Mouse (Mus musculus) hindbrain, embryonic 13.5 days (tissue): ENCODE results near the gene Rph3al. TPM values are rescaled to one million over a fixed set of nuclear protein-coding genes. Genes with fewer than 3 reads are reported as not detected.

Experiments
- ATAC-seq: fragments of 200-750 bp; cut with Nextera tagmentation; 2 replicates; pipeline ENCODE4 v1.8.0; 2017; ENCODE audit warnings: moderate TSS enrichment; ENCODE audit not compliant: low FRiP score
- H3K27ac ChIP-seq: fragments of 300-500 bp; sonication (generic); 2 replicates; pipeline ENCODE4 v1.5.1; 2015; ENCODE audit warnings: inconsistent platforms, mild to moderate bottlenecking, moderate library complexity
- H3K27me3 ChIP-seq: fragments of 300-500 bp; sonication (generic); 2 replicates; pipeline ENCODE4 v1.6.1; 2015; ENCODE audit warnings: mild to moderate bottlenecking, inconsistent platforms
- H3K36me3 ChIP-seq: fragments of 300-500 bp; sonication (generic); 2 replicates; pipeline ENCODE4 v1.6.1; 2015; ENCODE audit warnings: mild to moderate bottlenecking, inconsistent platforms
- H3K4me1 ChIP-seq: fragments of 300-500 bp; sonication (generic); replicated peaks from 2 replicates; pipeline ENCODE4 v1.6.1; 2015; ENCODE audit warnings: inconsistent platforms
- H3K4me2 ChIP-seq: fragments of 300-500 bp; sonication (generic); 2 replicates; pipeline ENCODE4 v1.6.1; 2015; ENCODE audit warnings: inconsistent platforms, mild to moderate bottlenecking, moderate library complexity
- H3K4me3 ChIP-seq: fragments of 300-500 bp; sonication (generic); 2 replicates; pipeline ENCODE4 v1.5.1; 2015; ENCODE audit warnings: mild to moderate bottlenecking, inconsistent platforms
- H3K9ac ChIP-seq: fragments of 300-500 bp; sonication (generic); 2 replicates; pipeline ENCODE4 v1.6.1; 2015; ENCODE audit warnings: mild to moderate bottlenecking, inconsistent platforms
- H3K9me3 ChIP-seq: fragments of 300-500 bp; sonication (generic); 2 replicates; pipeline ENCODE4 v1.6.1; 2016; ENCODE audit warnings: inconsistent platforms
- WGBS: fragments of 180-500 bp; shearing (Covaris S2); methylation state at CpG from one replicate; pipeline ENCODE4 v1.1.7; 2015; 5-methylcytosine and 5-hydroxymethylcytosine counted together
- polyA plus RNA-seq: library from polyadenylated mRNA; unstranded; fragments of >200 nt; fragmentation: Nextera tagmentation; extraction: Ambion mirVana; gene quantifications from 2 replicates; pipeline ENCODE4 v1.2.1, GENCODE M21; 2015

Gene Rph3al
- polyA plus RNA-seq, 1 experiment from 2014 or later: 2.5 TPM

GRCm38 (mm10) chr11:75966401-75967372 lies 28.5 kb upstream of the Rph3al start:
- Histone ChIP-seq H3K9me3 (no peaks in the 10 kb centered on the region), H3K9ac (peak overlapping the region; percentile 72), H3K4me3 (peak overlapping the region; percentile 59), H3K27ac (no peak overlapping the region), H3K4me1 (peaks cover 51% of the 10 kb centered on the region), H3K36me3 (no peaks in the 10 kb centered on the region), H3K27me3 (peaks cover 41% of the 10 kb centered on the region), H3K4me2 (peak overlapping the region; percentile 98)
- ATAC-seq: peak; percentile 55
- under 1% methylated on average over 89 of the region's 90 CpGs for WGBS

GRCm38 (mm10) chr11:75965674-75966400 lies 27.6 kb upstream of the Rph3al start:
- Histone ChIP-seq H3K27me3 (peaks cover 41% of the 10 kb centered on the region), H3K9me3 (no peaks in the 10 kb centered on the region), H3K4me2 (peak overlapping the region; percentile 98), H3K4me3 (peak overlapping the region; percentile 59), H3K27ac (no peak overlapping the region), H3K9ac (peak overlapping the region; percentile 72), H3K36me3 (no peaks in the 10 kb centered on the region), H3K4me1 (peaks cover 52% of the 10 kb centered on the region)
- 3% methylated on average over 28 of the region's 28 CpGs for WGBS
- no peak for ATAC-seq

- Histone ChIP-seq H3K9ac (peak overlapping the region; percentile 13; the same call in 1 of the 2 replicates), H3K9me3 (no peaks in the 10 kb centered on the region), H3K4me2 (0 out of 2 replicates have a peak overlapping the region, but pooled peaks have one; percentile 2), H3K27ac (peak overlapping the region; percentile 69; the same call in 1 of the 2 replicates), H3K36me3 (no peaks in the 10 kb centered on the region), H3K27me3 (peaks cover 35% of the 10 kb centered on the region), H3K4me1 (peaks cover 52% of the 10 kb centered on the region), H3K4me3 (no peak overlapping the region)
- no peak for ATAC-seq
- 22% methylated on average over 4 of the region's 4 CpGs for WGBS
Observed at GRCm38 (mm10) chr11:75964476-75964730, 26.2 kb upstream of the Rph3al start.

GRCm38 (mm10) chr11:75963730-75964475 lies 25.7 kb upstream of the Rph3al start:
- H3K9ac ChIP-seq: peak overlapping the region; percentile 19; the same call in 1 of the 2 replicates
- ATAC-seq: no peak
- peak overlapping the region; percentile 13; the same call in 1 of the 2 replicates for H3K4me2 ChIP-seq
- no peaks in the 10 kb centered on the region for H3K9me3 ChIP-seq
- 10% methylated on average over 11 of the region's 11 CpGs for WGBS
- peaks cover 32% of the 10 kb centered on the region for H3K27me3 ChIP-seq
- H3K27ac ChIP-seq: peak overlapping the region; percentile 69
- no peaks in the 10 kb centered on the region for H3K36me3 ChIP-seq
- peaks cover 52% of the 10 kb centered on the region for H3K4me1 ChIP-seq
- no peak overlapping the region for H3K4me3 ChIP-seq

- Histone ChIP-seq H3K27ac (no peak overlapping the region), H3K4me1 (peaks cover 46% of the 10 kb centered on the region), H3K27me3 (peaks cover 25% of the 10 kb centered on the region), H3K9me3 (no peaks in the 10 kb centered on the region), H3K9ac (no peak overlapping the region), H3K4me3 (no peak overlapping the region), H3K36me3 (no peaks in the 10 kb centered on the region), H3K4me2 (no peak overlapping the region)
- ATAC-seq: no peak
- 87% methylated on average over 7 of the region's 7 CpGs for WGBS
Observed at GRCm38 (mm10) chr11:75961782-75962181, 23.6 kb upstream of the Rph3al start.

DNA sequence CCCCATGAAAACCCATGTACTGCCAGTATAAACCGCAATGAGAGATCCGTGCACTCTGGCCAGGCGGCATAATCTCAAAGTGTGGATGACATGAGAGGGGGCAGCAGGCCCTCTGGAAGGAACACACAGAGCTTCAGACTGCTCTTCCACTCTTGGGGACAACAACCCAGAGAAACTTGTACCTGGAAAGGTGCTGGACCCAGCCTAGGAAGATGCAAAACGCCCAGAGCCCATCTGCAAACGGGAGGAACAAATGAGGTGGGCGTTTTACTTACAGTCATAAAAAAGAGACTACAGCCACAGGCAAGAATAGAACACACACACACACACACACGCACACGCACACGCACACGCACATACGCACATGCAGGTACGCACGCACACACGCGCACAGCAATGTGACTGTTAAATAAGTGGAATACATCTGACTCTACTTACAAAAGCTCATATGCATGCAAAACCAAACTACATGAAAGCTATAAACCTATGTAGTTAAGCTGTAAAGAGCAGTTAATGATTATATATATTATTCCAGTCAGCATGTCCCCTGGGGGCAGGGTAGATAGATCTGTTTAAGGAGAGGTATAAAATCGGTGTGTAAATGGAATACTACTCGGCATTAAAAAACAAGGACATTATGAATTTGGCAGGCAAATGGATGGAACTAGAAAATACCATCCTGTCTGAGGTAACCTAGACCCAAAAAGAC lies 19.0 kb upstream of the Rph3al start:
- WGBS: 89% methylated on average over 17 of the region's 17 CpGs
- H3K36me3 ChIP-seq: no peaks in the 10 kb centered on the region
- H3K9me3 ChIP-seq: no peaks in the 10 kb centered on the region
- no peak overlapping the region for H3K4me3 ChIP-seq
- peaks cover 7% of the 10 kb centered on the region for H3K4me1 ChIP-seq
- no peak overlapping the region for H3K4me2 ChIP-seq
- no peak overlapping the region for H3K27ac ChIP-seq
- H3K9ac ChIP-seq: no peak overlapping the region
- peaks cover 3% of the 10 kb centered on the region; the same call in 1 of the 2 replicates for H3K27me3 ChIP-seq
- no peak for ATAC-seq

DNA sequence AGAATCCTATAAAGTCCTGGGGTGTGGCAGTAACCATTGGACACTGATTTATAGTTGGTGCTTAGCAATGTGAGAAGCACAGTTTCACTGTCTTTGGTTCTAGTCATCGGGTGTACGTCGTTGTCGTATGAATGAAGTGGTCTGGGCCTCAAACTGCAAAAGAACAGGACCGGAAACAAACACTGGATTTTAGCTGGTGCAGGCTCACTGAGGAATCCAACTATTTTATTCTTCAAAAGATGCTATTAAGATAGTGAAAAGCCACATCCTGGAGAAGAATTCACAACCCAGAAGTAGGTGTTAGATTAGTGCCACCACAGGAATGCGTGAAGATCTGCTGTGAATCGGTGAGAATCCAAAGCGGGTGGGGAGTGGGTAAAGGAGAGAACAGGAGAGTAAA lies 18.4 kb upstream of the Rph3al start:
- peaks cover under 1% of the 10 kb centered on the region; the same call in 1 of the 2 replicates for H3K4me1 ChIP-seq

DNA sequence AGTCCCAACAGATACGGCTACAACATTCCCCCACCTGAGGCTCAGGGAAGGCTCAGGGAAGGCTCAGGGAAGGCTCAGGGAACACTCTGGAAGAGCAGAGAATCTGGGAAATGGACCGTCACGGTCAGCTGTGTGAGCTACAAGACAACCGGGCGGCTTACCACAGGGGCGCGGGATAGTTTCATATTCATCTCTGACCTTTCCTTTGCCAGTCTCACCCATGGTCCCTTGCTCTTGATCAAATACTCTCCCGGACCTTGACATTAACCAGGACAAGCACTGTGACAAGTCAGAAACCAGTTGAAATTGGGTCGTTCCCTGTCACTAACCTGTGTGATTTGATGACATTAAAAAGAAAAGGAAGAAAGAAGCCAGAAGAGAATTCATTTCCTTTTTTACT lies 16.7 kb upstream of the Rph3al start:
- H3K36me3 ChIP-seq: no peaks in the 10 kb centered on the region
- no peak for ATAC-seq
- H3K9ac ChIP-seq: no peak overlapping the region
- H3K4me1 ChIP-seq: no peaks in the 10 kb centered on the region; the same call in 1 of the 2 replicates
- H3K27me3 ChIP-seq: no peaks in the 10 kb centered on the region
- no peak overlapping the region for H3K27ac ChIP-seq
- no peak overlapping the region for H3K4me2 ChIP-seq
- H3K9me3 ChIP-seq: no peaks in the 10 kb centered on the region
- H3K4me3 ChIP-seq: no peak overlapping the region
- WGBS: 92% methylated on average over 9 of the region's 9 CpGs

More for the DNA sequence above, 18.4 kb upstream of the Rph3al start:
- H3K36me3 ChIP-seq: no peaks in the 10 kb centered on the region
- H3K27ac ChIP-seq: no peak overlapping the region
- ATAC-seq: no peak
- H3K4me3 ChIP-seq: no peak overlapping the region
- no peak overlapping the region for H3K4me2 ChIP-seq
- H3K27me3 ChIP-seq: no peaks in the 10 kb centered on the region
- H3K9me3 ChIP-seq: no peaks in the 10 kb centered on the region
- WGBS: 77% methylated on average over 8 of the region's 8 CpGs
- no peak overlapping the region for H3K9ac ChIP-seq

DNA sequence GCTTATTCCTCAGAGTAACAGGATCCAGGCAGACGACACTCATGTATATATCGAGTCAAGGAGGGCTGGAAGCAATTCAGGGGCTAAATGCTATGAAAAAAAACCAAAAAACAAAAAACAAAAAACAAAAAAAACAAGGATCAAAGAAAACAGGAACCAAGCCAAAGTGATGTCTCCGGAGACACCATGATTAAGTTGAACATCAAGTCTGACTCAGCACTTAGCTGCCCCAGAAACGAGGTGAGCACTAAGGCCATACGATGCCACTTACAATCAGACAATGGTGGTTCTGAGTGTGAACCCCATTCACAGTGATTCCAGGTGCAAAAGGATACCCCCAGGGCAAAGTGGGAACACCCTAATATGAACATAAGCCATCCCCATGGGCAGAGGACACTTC lies 13.7 kb upstream of the Rph3al start:
- no peak overlapping the region for H3K27ac ChIP-seq
- H3K4me3 ChIP-seq: no peak overlapping the region
- no peaks in the 10 kb centered on the region for H3K27me3 ChIP-seq
- peaks cover 9% of the 10 kb centered on the region for H3K4me1 ChIP-seq
- H3K9ac ChIP-seq: no peak overlapping the region
- no peaks in the 10 kb centered on the region for H3K9me3 ChIP-seq
- H3K36me3 ChIP-seq: no peaks in the 10 kb centered on the region
- WGBS: 86% methylated on average over 5 of the region's 5 CpGs
- no peak overlapping the region for H3K4me2 ChIP-seq
- no peak for ATAC-seq

DNA sequence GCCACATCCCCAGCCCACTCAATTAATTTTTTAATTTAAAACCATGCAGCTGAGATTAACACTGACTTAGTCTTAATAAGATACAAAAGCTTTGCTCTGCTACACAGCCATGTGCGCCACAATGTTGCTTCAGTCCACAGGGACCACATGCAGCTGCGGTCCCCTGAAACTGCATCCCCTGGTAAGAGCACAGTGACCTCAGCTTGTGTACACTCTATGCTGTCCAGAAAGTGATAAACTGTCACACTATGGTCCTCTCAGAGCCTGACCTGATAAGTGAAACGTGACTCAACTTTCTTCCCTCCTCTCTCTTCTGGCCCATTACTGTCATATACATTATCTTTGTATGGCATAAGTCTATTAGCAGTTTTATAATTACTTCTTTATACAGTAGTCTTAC lies 12.2 kb upstream of the Rph3al start:
- no peak overlapping the region for H3K27ac ChIP-seq
- no peak overlapping the region for H3K9ac ChIP-seq
- no peak for ATAC-seq
- no peaks in the 10 kb centered on the region for H3K36me3 ChIP-seq
- no peak overlapping the region for H3K4me3 ChIP-seq
- WGBS: 56% methylated on average over 3 of the region's 3 CpGs
- H3K9me3 ChIP-seq: no peaks in the 10 kb centered on the region
- H3K4me1 ChIP-seq: peaks cover 23% of the 10 kb centered on the region
- no peaks in the 10 kb centered on the region for H3K27me3 ChIP-seq
- H3K4me2 ChIP-seq: no peak overlapping the region

- no peak overlapping the region for H3K4me3 ChIP-seq
- peaks cover 26% of the 10 kb centered on the region for H3K4me1 ChIP-seq
- H3K27me3 ChIP-seq: no peaks in the 10 kb centered on the region
- 53% methylated on average over 3 of the region's 3 CpGs for WGBS
- no peaks in the 10 kb centered on the region for H3K9me3 ChIP-seq
- no peak overlapping the region for H3K9ac ChIP-seq
- H3K27ac ChIP-seq: no peak overlapping the region
- ATAC-seq: no peak
- H3K36me3 ChIP-seq: no peaks in the 10 kb centered on the region
- no peak overlapping the region for H3K4me2 ChIP-seq
Observed at GRCm38 (mm10) chr11:75948789-75949188, 10.6 kb upstream of the Rph3al start.
